Mouse (Mus musculus): Measurements from ENCODE around the gene Pip4k2a. TPM values are rescaled to one million over a fixed set of nuclear protein-coding genes. Genes with fewer than 3 reads are reported as not detected.

Pip4k2a gene
- polyA plus RNA-seq, 1 experiment from 2014 or later: 8.8 TPM

DNA sequence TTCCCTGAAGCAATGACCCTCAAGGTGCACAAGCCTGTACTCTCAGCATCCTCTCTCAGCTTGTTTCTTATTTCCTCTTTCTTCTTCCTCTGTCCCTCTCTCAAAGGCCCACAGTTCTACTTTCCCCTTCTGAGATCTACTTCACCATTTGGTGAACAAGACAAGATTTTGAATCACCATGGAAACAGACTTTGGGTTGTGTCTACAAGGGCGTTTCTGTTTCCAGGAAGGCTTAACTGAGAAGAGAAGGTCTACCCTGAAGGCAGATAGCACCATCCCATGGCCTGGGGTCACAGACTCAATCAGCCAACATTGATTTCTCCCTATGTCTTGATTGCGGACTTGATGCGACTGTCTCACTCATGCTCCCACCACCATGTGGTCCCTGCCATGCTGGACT is 9.0 kb downstream of the Pip4k2a start:
- 87% methylated on average over 3 of the region's 3 CpGs for WGBS
- no peak for DNase-seq (ENCODE audit: low spot score)
- no peaks in the 10 kb centered on the region for H3K36me3 ChIP-seq (ENCODE audit: control insufficient read depth, insufficient read depth, low read length)
- H3K4me1 ChIP-seq (ENCODE audit: control insufficient read depth, insufficient read depth, low read length): peaks cover 2% of the 10 kb centered on the region; the same call in 1 of the 2 replicates
- H3K4me3 ChIP-seq (ENCODE audit: low read depth, low read length): no peak overlapping the region
- H3K9me3 ChIP-seq (ENCODE audit: control insufficient read depth, low read length): no peaks in the 10 kb centered on the region
- no peaks in the 10 kb centered on the region for H3K27me3 ChIP-seq (ENCODE audit: control insufficient read depth, insufficient read depth, low read length)
- ATAC-seq (ENCODE audit: insufficient number of reproducible peaks, low FRiP score, low TSS enrichment, low read depth): no peak
- H3K9ac ChIP-seq (ENCODE audit: low read length): no peak overlapping the region
- no peak overlapping the region for H3K27ac ChIP-seq (replicated peaks; ENCODE audit: low read depth, low read length)
- H3K4me2 ChIP-seq (ENCODE audit: low read depth, severe bottlenecking): no peak overlapping the region

DNA sequence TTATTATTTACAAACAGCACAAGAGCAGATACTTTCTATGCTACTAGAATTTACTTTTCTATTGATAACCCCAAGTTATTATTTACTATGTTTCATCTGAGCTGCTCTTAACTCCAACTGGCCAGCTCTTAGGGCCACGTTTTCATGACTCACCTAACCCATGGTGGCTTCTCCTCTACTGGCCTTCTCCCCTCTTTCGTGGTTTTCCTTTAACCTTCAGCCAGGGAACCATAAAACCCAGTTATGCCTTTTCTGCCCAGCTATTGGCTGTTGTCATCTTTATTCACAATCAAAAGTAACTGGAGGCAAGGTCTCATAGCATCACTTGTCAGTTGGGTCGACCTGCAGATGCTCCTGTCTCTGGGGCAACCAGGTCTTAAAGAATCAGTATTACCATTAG is 12.4 kb downstream of the Pip4k2a start:
- no peaks in the 10 kb centered on the region for H3K4me1 ChIP-seq (ENCODE audit: control insufficient read depth, insufficient read depth, low read length)
- no peak for DNase-seq (ENCODE audit: low spot score)
- H3K36me3 ChIP-seq (ENCODE audit: control insufficient read depth, insufficient read depth, low read length): no peaks in the 10 kb centered on the region
- H3K27me3 ChIP-seq (ENCODE audit: control insufficient read depth, insufficient read depth, low read length): no peaks in the 10 kb centered on the region
- ATAC-seq (ENCODE audit: insufficient number of reproducible peaks, low FRiP score, low TSS enrichment, low read depth): no peak
- no peak overlapping the region for H3K4me3 ChIP-seq (ENCODE audit: low read depth, low read length)
- H3K9ac ChIP-seq (ENCODE audit: low read length): no peak overlapping the region
- 89% methylated on average over 3 of the region's 3 CpGs for WGBS
- no peak overlapping the region for H3K27ac ChIP-seq (replicated peaks; ENCODE audit: low read depth, low read length)
- H3K4me2 ChIP-seq (ENCODE audit: low read depth, severe bottlenecking): no peak overlapping the region
- no peaks in the 10 kb centered on the region for H3K9me3 ChIP-seq (ENCODE audit: control insufficient read depth, low read length)

DNA sequence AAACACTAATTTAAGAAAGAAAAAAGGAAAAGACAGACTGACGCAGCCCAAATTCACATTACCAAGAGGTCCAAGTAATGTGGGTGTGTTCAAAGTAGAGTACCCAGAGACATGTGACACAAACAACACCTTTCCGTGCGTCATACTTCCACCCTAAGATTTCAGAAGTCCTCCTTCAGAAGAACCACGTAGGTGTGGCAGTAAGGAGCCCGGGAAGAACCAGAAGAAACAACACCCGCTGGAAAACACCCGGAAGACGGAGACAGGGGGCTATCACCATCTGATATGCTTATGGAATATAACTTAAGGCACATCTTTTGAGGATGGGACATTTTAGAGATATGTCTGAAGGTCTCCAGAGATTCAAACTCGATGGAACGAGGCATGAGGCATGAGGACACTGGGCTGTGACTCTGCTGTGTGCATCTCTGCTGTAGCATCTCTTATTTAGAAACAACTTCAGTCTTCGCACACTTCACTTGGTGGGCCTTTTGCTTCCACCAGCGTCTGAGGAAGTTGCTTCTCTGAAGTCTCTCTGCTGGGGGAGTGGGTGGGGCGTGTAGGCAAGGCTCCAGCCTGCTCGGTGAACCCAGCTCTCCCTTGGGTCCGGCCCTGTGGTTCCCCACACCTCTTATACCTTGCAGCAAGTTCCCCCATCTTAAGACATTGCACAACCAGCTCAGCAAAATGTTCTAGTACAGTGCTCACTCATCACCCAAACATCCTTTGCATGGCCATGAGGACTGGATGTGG is 13.7 kb downstream of the Pip4k2a start:
- Histone ChIP-seq H3K4me2 (ENCODE audit: low read depth, severe bottlenecking) (no peak overlapping the region), H3K4me3 (ENCODE audit: low read depth, low read length) (no peak overlapping the region), H3K27ac (replicated peaks; ENCODE audit: low read depth, low read length) (no peak overlapping the region), H3K9ac (ENCODE audit: low read length) (no peak overlapping the region), H3K36me3 (ENCODE audit: control insufficient read depth, insufficient read depth, low read length) (no peaks in the 10 kb centered on the region), H3K4me1 (ENCODE audit: control insufficient read depth, insufficient read depth, low read length) (no peaks in the 10 kb centered on the region), H3K9me3 (ENCODE audit: control insufficient read depth, low read length) (no peaks in the 10 kb centered on the region), H3K27me3 (ENCODE audit: control insufficient read depth, insufficient read depth, low read length) (no peaks in the 10 kb centered on the region)
- DNase-seq (ENCODE audit: low spot score) (no peak), ATAC-seq (ENCODE audit: insufficient number of reproducible peaks, low FRiP score, low TSS enrichment, low read depth) (no peak)
- 92% methylated on average over 15 of the region's 15 CpGs for WGBS

DNA sequence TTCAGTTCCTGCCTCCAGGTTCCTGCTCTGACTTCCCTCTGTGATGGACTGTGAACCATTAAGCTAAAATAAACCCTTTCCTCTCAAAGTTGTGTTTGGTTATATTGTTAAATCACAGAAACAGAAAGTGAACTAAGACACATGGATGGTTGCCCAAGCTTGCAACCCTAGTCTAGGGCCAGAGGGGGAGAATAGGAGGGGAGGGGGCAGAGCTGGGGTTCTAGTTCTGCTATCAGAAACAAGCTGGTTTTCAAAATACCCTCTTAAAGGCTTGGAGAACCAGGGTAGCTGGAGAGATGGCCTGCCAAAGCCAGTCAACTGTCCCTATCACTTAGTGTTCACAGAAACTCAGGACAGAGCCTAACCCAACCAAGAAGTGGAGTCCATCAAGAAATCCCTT is 14.4 kb downstream of the Pip4k2a start:
- H3K4me2 ChIP-seq (ENCODE audit: low read depth, severe bottlenecking): no peak overlapping the region
- H3K4me1 ChIP-seq (ENCODE audit: control insufficient read depth, insufficient read depth, low read length): no peaks in the 10 kb centered on the region
- H3K27me3 ChIP-seq (ENCODE audit: control insufficient read depth, insufficient read depth, low read length): no peaks in the 10 kb centered on the region
- no peak overlapping the region for H3K27ac ChIP-seq (replicated peaks; ENCODE audit: low read depth, low read length)
- ATAC-seq (ENCODE audit: insufficient number of reproducible peaks, low FRiP score, low TSS enrichment, low read depth) (no peak), DNase-seq (ENCODE audit: low spot score) (no peak)
- H3K36me3 ChIP-seq (ENCODE audit: control insufficient read depth, insufficient read depth, low read length): no peaks in the 10 kb centered on the region
- no peak overlapping the region for H3K9ac ChIP-seq (ENCODE audit: low read length)
- no peak overlapping the region for H3K4me3 ChIP-seq (ENCODE audit: low read depth, low read length)
- no peaks in the 10 kb centered on the region for H3K9me3 ChIP-seq (ENCODE audit: control insufficient read depth, low read length)

DNA sequence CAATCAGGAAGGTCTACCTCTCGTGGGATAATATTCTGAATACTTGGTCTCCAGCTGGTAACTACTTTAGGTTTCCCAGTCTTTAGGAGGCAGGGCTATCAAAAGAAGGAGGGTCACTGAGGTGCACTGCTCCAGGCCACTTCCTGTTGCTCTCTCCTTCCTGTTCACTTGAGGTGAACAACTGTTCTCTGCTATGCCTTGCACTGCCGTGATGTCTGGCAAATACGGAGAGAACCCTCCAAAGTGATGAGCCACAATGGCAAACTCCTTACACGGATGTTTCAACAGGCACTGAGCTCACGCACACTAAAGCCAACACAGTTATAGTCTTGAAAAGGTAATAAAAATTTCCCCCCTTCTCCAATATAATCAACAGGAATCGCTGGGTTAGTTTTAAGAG is 15.3 kb downstream of the Pip4k2a start:
- Histone ChIP-seq H3K27me3 (ENCODE audit: control insufficient read depth, insufficient read depth, low read length) (no peaks in the 10 kb centered on the region), H3K4me1 (ENCODE audit: control insufficient read depth, insufficient read depth, low read length) (no peaks in the 10 kb centered on the region), H3K9me3 (ENCODE audit: control insufficient read depth, low read length) (no peaks in the 10 kb centered on the region), H3K36me3 (ENCODE audit: control insufficient read depth, insufficient read depth, low read length) (no peaks in the 10 kb centered on the region), H3K4me3 (ENCODE audit: low read depth, low read length) (no peak overlapping the region), H3K9ac (ENCODE audit: low read length) (no peak overlapping the region), H3K27ac (replicated peaks; ENCODE audit: low read depth, low read length) (no peak overlapping the region), H3K4me2 (ENCODE audit: low read depth, severe bottlenecking) (no peak overlapping the region)
- 67% methylated on average over 6 of the region's 6 CpGs for WGBS
- DNase-seq (ENCODE audit: low spot score) (no peak), ATAC-seq (ENCODE audit: insufficient number of reproducible peaks, low FRiP score, low TSS enrichment, low read depth) (no peak)

DNA sequence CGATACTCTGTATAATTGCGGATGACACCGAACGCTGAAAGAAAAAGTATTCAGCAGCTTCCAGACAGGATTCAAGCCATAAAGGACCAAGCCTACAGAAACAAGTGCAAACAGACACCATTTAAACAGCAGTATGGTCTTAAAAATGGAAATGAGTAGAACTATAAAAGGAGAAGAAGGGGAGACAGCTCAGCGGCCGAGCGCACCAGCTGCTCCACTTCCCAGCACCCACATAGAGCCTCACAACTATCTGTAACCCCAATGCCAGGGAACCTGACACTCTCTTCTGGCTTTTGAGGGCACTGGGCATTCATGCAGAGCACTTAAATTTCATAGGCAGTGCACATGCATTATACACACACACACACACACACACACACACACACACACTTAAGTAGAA is 18.3 kb downstream of the Pip4k2a start:
- H3K36me3 ChIP-seq (ENCODE audit: control insufficient read depth, insufficient read depth, low read length): no peaks in the 10 kb centered on the region
- no peak overlapping the region for H3K4me2 ChIP-seq (ENCODE audit: low read depth, severe bottlenecking)
- ATAC-seq (ENCODE audit: insufficient number of reproducible peaks, low FRiP score, low TSS enrichment, low read depth): no peak
- WGBS: 84% methylated on average over 7 of the region's 7 CpGs
- H3K9me3 ChIP-seq (ENCODE audit: control insufficient read depth, low read length): no peaks in the 10 kb centered on the region
- no peak overlapping the region for H3K27ac ChIP-seq (replicated peaks; ENCODE audit: low read depth, low read length)
- H3K4me1 ChIP-seq (ENCODE audit: control insufficient read depth, insufficient read depth, low read length): no peaks in the 10 kb centered on the region
- H3K4me3 ChIP-seq (ENCODE audit: low read depth, low read length): no peak overlapping the region
- H3K9ac ChIP-seq (ENCODE audit: low read length): no peak overlapping the region
- DNase-seq (ENCODE audit: low spot score): no peak
- no peaks in the 10 kb centered on the region for H3K27me3 ChIP-seq (ENCODE audit: control insufficient read depth, insufficient read depth, low read length)

DNA sequence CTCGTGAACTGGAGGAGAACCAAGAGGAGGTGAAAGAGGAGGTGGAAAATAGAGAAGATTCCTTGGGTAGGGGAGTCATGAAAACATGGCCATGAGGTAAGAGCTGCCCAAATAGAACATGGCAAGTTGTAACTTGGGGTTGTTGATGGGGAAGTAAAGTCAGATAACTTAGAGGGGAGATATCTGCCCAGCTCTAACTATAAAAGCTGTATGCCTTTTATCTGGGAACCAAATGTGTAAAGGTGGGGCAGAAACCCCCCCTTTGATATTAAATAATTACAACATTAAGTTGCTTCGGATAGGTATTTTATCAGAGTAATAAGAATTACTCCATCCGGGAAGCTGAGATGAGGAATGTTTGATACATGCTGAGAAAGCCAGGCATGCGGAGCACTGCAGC is 18.9 kb downstream of the Pip4k2a start:
- 92% methylated on average over 4 of the region's 4 CpGs for WGBS
- Histone ChIP-seq H3K9me3 (ENCODE audit: control insufficient read depth, low read length) (no peaks in the 10 kb centered on the region), H3K9ac (ENCODE audit: low read length) (no peak overlapping the region), H3K27ac (replicated peaks; ENCODE audit: low read depth, low read length) (no peak overlapping the region), H3K4me3 (ENCODE audit: low read depth, low read length) (no peak overlapping the region), H3K27me3 (ENCODE audit: control insufficient read depth, insufficient read depth, low read length) (no peaks in the 10 kb centered on the region), H3K4me1 (ENCODE audit: control insufficient read depth, insufficient read depth, low read length) (no peaks in the 10 kb centered on the region), H3K4me2 (ENCODE audit: low read depth, severe bottlenecking) (no peak overlapping the region), H3K36me3 (ENCODE audit: control insufficient read depth, insufficient read depth, low read length) (no peaks in the 10 kb centered on the region)
- DNase-seq (ENCODE audit: low spot score): no peak
- ATAC-seq (ENCODE audit: insufficient number of reproducible peaks, low FRiP score, low TSS enrichment, low read depth): no peak

DNA sequence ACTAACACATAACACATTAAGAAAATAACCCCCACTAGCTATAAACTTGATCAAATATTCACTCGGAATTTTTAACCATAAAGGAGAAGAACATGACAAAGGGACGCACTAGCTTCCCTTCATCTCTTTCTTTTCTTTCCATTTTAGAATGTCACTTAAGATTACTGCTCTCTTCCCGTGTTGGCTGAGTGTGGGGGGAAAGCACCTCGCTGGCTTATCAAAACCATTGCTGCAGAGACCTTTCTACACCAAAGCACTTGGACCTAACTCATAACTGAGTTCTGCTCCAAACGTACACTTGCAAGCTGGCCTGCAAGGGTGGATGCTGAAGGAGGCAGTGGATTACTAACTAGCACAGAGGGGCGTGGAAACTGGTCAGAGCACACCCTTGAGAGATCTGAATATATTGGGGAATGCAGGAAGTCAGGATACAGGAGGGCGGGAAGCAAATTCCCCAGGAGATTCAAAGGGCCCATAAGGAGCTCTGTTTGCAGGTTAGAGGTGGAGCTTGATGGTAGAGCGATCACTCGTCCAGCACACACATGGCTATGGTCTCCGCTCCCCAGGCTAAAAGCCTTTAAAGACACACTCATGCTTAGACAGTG is 20.6 kb downstream of the Pip4k2a start:
- 0 out of 2 replicates have a peak, but pooled peaks cover 3% of the 10 kb centered on the region for H3K9me3 ChIP-seq (ENCODE audit: control insufficient read depth, low read length)
- 85% methylated on average over 10 of the region's 10 CpGs for WGBS
- no peak overlapping the region for H3K27ac ChIP-seq (replicated peaks; ENCODE audit: low read depth, low read length)
- no peaks in the 10 kb centered on the region for H3K27me3 ChIP-seq (ENCODE audit: control insufficient read depth, insufficient read depth, low read length)
- H3K4me2 ChIP-seq (ENCODE audit: low read depth, severe bottlenecking): no peak overlapping the region
- no peaks in the 10 kb centered on the region for H3K36me3 ChIP-seq (ENCODE audit: control insufficient read depth, insufficient read depth, low read length)
- no peaks in the 10 kb centered on the region for H3K4me1 ChIP-seq (ENCODE audit: control insufficient read depth, insufficient read depth, low read length)
- DNase-seq (ENCODE audit: low spot score) (no peak), ATAC-seq (ENCODE audit: insufficient number of reproducible peaks, low FRiP score, low TSS enrichment, low read depth) (no peak)
- H3K9ac ChIP-seq (ENCODE audit: low read length): no peak overlapping the region
- H3K4me3 ChIP-seq (ENCODE audit: low read depth, low read length): no peak overlapping the region

Measured in limb, embryonic 11.5 days (tissue).